Mouse (Mus musculus) activated CD4-positive, CD25-positive, alpha-beta regulatory T cell, adult 9 weeks (primary cell): ENCODE results near the gene Bdnf. TPM values are rescaled to one million over a fixed set of nuclear protein-coding genes. Genes with fewer than 3 reads are reported as not detected.

ENCODE experiments used
- polyA plus RNA-seq: library from polyadenylated mRNA; unstranded; fragments of 100-300 nt; shearing (Covaris generic); gene quantifications from one replicate; pipeline ENCODE4 v1.2.1, GENCODE M21; 2017

Gene Bdnf
- polyA plus RNA-seq, result not detected

DNA sequence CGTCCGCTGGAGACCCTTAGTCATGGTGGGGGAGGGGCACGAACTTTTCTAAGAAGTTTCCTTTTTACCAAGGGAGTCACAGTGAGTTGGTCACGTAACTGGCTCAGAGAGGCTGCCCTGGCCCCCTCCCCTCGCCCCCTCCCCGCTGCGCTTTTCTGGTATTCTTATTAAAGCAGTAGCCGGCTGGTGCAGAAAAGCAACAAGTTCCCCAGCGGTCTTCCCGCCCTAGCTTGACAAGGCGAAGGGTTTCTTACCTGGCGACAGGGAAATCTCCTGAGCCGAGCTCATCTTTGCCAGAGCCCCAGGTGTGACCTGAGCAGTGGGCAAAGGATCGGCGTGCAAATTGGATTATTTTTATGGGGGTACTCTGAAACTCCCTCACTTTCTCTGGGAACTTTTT is at the start of gene Bdnf:
Bdnf (plus strand) TSS at position 169 of the 400 bp plus-strand sequence.

Other genes starting within 250 kb of the Bdnf start
- gene Lin7c, start 216.2 kb downstream of the Bdnf start, polyA plus RNA-seq, result 60.8 TPM
- gene Lgr4, start 242.9 kb downstream of the Bdnf start, polyA plus RNA-seq, result not detected